Mouse (Mus musculus) cerebellum, adult 8-10 months (tissue): Measurements from ENCODE around the gene Ccdc97.
"Not testable (repeated sequence)": the region's sequence is repeated elsewhere in the genome, so short reads cannot be mapped to it uniquely, and the experiment has no call there.

ENCODE experiments used
- DNase-seq: peaks from one replicate; pipeline ENCODE4 v3.0.0; 2022

Gene Ccdc97

DNA sequence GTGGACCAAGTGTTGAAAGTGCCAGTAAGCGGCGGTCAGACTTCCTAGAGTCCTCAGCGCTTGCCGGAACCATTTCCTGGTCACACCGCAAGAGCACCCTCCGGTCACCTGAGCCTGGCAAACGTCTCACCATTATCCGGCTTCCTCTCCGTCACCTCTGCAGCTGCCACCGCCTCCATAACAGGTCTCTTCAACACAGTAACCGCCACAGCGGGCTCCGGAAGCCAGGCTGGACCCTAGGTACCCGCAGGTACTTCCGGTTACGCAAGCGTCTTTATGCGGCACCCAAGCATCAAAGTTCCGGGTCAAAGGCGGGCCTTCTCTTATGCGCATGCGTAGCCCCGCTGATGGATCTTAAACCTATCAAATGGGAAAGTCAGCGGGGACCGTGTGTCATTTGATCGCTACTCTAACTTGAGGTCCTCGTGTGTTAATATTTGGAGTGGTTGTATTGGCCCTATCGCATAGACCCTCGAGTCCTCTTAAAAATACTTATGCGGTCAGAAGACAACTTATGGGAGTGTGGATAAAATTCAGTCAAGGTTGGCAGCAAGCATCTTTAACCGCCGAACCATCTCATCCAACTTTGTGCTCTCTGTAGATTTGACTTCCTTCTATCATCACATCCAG lies at the start of gene Ccdc97:
Gene Ccdc97 (minus strand): TSS at position 301 of the 630 bp plus-strand sequence.
- peak; percentile 93 for DNase-seq

DNA sequence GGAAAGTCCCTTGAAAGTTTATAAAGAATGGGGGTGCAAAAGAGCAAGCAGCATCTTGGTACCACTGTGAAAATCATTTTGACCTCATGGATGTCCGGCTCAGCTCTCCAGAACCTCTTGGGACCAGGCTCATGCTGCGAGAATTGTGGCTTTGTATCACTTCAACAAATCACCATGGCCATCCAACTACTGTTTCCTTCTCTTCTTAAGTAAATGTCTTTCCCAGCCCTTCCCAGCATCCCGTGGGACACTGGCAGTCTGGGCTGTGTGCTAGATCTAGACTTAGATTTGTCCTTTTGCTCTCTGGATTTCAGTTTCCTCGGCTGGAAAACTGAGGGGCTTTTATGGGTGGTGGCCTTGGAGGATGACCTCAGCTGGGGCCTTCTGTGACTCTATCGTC lies 49.3 kb upstream of the Ccdc97 start:
- no peak for DNase-seq

DNA sequence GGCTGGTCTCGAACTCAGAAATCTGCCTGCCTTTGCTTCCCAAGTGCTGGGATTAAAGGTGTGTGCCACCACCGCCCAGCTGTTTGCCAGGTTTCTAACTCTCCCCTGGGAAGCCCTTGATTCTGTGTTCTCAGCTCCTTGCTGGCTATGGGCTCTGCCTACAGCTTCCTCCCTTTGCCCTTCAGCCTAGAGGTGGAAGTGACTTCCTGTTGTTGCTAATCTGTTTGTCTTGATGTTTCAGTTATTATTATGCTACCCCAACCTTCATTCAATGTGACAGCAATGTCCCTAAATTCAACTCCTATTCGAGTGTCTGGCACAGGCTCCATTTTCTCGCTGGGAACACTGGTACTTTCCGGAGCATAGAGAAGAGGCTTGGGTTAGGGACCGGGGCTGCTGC lies 47.2 kb upstream of the Ccdc97 start:
- no peak for DNase-seq

DNA sequence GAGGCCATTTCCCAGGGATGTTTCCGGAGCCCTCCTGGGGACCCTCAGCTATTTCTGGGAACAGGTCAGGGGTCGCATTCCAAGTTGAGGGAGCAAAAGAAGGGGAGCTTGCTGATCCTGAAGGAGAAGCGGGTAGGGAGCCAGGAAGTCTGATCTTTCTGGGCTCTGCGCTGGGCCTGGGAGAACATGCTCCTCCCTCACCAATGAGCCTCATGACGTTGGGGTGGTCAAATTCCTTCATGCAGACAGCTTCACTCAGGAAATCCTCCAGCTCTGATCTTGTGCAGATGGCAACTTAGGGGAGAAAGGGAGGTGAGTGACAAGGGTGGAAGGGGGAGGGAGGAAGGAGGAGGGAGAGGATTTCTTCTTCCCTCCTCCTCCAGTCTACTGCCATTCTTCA lies 45.3 kb upstream of the Ccdc97 start:
- no peak for DNase-seq

DNA sequence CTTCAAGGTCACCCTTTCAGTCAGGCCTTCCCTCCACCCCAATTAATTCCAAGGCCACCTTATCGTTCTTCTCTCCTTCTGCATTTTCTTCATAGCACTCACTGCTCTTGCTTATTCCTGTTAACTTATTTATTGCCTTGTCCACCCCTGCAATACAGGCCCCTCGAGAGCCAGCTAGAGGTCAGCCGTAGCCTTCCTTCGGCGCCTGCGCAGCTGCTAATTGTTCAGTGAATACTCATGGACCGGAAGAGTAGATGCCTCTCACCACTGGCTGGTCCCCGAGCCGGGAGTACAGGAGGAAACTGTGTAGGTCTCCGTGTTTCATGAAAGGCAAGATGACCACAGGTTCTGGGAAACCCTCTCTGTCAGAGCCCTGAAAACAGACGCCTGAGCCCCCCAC lies 44.8 kb upstream of the Ccdc97 start:
- no peak for DNase-seq

DNA sequence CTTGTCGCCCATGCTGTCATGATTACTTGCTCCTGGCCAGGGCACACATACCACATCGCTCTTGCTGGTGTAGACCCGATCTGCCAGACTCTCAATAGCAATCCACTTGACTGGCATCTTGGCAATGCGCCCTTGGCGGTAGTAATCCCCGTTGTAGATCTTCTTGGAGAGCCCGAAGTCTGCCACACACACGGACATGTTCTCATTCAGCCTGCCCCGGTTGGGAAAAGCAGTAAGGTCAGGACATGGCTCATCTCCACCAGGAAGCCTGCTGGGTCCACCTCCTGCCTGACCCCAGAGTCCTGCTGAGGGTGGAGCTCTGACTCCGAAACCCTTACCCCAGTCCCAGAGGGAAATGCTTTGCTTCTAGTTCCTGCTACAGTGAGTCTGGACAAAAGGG lies 42.5 kb upstream of the Ccdc97 start:
- DNase-seq = no peak

DNA sequence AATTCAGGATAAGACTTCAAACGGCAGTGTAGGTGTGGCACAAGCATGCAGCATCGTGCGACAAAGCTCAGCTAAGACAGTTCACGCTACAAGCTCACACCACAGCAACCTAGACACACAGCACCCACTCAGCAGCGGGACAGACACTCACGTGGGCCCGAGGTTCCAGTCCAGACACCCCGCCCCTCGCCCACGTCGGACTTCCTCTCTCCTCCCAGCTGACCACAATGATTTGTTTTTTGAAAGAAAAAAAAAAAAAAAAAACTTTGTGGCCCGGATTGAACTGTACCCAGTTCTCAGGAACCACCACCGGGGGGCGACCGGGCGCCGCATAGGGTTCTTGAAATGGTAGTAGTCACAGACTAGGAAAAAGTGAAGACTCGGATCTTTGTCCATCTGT lies 37.1 kb upstream of the Ccdc97 start:
- DNase-seq = peak; percentile 80

DNA sequence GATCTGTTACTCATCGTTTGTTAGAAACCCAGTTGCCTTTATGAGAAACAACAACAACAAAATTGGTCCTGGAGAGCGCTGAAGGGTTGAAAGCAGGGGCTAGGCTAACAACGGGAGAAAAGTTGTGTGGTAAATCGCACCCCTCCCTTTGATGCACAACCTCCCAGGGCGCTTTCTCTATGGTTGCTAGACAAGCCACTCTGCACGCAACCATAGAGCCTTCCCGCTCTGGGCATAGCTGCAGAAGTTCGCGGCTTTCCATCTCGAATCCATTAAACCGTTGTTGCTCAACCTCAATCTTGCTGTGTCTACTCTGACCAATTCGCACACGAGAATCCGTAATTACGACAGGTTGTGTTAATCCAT lies 36.6 kb upstream of the Ccdc97 start:
- no peak for DNase-seq

DNA sequence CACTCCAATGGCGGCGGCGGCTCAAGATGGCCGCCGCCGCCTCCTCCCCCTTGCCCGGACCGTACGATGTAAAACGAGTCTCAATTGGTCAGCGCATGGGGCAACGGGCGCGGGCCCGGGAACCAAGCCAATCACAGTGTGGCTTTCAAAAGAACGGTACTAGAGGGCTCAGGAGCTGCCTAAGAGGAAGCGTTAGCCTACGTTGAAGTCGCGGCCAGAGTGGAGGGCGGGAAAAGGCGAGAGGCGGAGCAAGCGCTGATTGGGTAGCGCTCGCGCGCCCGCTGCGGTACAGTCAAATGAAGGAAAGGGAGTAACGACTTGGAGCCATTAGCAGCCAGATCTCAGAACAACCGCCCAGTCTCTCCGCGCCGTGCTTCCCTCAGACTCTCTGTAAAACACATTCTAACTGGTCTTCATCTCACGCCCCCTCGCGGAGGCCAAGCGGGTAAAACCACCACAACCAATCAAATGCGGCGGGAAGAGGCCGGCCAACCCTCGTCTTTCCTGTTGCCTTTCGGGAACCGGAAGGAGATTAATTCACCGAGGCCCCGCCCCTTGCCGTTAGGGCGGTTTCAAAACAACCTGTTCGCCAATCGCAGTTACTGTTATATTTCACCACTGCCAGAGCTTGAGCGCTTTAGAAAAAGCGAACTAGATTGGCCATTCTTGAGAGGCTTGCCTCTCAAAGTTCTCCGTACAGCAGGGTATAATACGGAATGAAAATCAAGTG lies 36.0 kb upstream of the Ccdc97 start, which contains the start of gene Hnrnpul1:
Gene Hnrnpul1 (minus strand): TSS at position 20 of the 730 bp plus-strand sequence.
- DNase-seq = peak; percentile 100

DNA sequence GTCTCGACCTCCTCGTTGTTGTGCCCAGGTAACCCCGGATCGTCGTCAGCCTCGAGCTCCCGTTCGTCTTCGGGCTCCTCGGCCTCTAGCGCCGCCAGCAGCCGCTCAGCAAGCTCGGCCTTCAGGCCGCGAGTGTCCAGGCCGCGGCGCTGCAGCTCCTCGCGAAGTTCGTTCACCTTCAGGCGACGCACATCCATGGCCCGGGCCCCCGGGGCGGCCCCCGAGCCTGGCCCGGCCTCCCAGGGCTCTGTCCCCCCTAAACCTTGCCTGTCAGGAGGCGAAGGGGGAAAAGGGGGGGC lies 35.5 kb upstream of the Ccdc97 start:
- DNase-seq = no peak

DNA sequence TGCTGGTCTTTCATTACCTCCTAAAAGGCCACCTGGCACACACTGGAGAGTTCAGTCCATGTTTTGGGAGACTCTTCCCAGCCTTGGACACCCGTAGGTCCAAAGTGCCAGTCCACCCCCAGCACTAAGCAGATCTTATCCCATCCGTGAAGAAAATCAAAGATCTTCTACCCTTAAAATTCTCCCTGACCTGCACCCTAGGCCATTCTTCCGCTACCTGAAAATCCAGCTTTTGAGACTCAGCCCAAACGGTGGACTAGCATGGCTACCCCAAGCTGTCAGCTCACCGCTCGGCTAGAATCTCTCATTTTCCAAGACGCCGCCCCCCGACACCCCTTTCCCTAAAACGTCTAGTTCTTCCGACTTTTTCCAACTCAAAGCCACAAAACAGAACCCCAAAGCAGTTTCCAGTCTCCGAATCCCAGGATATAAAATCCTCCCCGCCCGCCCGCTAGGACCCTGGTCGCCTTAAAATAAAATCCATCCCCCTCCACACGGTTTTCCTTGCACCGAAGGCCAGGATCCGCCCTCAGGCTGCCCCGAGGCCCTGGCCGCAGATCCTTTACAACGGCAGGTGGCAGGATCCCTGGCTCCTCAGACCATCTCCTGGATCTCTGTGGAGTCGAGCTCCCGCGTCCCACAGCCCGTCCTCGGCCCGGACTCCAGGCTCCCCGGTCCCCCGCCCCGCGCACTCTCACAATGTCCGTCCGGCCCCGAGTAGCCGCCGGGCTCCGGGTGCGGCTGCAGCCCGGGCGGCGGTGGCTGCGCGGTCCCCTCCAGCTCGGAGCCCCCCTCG lies 35.0 kb upstream of the Ccdc97 start:
- DNase-seq = peak; percentile 22

DNA sequence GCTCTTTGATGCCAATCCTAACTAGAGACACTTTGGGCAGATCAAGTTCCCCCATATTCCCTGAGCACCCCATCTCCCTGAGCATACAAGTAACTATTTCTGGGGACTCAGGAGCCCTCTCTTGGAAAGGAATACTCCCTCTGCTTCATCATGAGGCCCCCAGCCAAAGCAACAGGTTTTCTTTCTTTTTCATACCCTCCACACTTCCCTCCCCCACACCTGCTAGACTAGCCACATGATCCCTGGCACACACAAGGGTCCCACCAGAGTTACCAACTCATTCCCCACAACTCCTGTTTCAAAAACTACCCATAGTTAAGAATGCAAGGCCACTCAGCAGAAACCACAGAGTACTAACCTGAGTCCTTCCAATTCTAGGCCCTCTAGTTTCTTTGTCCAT lies 34.2 kb upstream of the Ccdc97 start:
- no peak for DNase-seq

DNA sequence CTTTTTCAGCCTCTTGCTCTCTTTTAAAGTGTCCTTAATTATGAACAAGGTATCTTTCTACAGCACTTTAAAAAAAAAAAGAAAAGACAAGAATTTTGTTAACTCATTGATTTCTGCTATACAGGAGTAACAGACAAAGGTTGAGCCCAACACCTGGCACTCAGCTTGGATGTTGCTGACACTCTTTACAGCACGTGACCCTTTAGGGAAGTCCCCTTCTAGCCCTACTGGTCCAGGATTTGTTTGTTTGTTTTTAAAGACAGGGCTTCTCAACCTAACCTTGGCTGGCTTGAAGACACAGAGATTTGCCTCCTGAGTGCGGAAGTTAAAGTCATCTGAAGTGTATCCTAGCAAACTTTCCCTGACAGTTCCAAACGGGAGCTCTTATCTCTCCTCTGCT lies 28.0 kb upstream of the Ccdc97 start:
- DNase-seq = no peak

DNA sequence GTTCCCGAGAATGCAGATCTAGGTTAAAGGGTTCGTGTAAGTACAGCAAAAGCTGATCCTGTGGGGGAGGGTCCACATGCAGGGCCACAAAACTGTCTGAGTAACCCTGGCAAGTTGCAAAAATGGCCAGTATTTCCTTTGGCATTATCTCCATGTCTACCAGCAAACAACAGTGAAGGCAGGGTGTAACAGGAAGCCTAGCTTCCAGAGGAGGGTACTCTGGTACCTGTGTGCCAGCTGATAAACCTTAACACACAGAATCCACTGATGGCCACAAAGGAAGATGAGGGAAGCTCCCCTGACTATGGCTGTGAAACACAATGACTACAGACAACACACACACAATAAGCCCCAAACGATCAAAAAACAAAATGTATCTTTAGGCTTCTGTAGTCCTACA lies 19.4 kb upstream of the Ccdc97 start:
- DNase-seq = no peak

DNA sequence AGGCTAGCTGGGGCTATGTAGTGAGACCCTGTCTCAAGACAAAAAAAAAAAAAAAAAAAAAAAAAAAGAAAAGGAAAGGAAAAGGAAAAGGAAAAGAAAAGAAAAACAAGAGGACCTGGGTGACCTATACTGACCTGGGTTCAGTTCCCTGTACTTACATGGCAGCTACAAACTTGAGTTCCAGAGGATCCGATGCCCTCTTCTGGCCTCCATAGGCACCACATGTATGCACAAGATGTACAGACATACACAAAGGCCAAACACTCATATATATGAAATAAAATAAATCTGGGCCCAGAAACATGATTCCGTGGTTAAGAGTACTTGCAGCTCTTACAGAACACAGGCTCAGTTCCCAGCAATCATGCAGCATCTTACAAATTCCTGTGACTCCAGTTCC lies 18.0 kb upstream of the Ccdc97 start:
- DNase-seq = no peak

DNA sequence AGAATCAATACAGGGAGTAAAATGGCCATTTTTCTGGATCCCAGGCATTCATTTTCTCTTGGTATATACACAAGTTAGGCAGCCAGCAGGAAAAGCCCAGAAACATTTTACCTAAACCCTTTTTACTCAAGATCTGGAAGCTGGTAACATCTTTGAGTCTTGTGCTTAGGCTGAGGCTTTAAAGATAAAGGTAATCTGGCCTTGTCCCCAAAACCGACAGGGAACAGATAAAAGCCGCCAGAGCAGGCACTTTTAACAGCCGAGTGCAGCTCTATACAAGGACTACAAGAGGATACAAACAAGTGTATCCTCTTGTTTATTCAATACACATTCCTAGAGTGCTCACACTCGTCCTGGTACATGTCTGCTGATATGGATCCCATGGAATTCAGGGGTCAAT lies 16.1 kb upstream of the Ccdc97 start:
- DNase-seq = no peak

DNA sequence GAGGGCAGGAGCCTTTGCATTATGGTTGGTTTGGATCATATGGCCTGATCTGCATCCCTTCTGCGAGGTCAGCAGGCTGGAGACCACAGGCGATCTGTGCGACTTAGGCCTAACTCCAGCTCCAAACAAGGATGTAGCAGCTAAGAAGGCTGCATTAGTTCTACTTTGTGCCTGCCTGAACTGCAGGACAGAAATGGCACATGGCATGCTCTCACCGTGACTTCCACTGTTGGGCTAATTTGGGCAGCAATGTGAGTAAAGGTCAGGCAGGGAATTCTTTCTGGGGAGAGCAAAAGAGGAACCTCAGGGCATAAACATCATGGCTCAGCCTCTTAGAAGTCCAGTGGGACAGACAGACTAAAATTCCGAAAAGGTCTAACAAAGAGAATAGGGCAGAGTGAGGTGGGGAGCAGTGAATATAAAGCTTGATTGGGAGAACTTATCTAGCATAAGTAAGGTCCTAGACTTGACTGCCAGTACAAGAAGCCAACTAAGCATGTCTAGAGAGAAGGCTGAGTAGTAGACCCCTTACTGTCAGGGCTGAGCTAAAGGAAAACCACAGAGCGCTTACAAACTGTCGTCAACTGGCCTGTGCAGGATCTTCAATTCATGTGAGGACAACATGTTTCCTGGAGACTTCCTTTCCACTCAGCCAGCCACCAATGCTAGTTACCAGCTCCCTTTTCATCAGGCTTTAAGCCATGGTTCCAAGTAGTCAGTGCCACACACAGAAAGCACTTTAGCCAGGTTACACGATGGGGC lies 12.6 kb upstream of the Ccdc97 start:
- no peak for DNase-seq

DNA sequence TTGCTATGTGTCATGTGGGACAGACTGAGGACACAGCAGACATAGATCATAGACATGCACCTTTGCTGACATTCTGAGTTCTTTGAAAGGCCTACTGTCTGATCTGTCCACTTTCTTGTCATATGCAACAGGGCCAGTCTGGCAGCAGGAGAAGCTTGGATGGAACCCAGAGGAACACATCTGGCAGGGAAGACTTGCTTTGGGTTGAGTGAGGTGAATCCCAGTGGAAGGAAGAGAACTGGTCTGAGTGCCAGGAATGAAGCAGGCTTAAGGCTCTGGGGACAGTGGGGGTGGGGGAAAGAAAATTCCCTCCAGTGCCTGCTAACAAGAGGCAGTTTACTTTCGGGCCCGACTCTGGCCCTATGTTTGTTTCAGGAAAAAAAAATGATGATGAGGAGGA lies 11.0 kb upstream of the Ccdc97 start:
- no peak for DNase-seq

DNA sequence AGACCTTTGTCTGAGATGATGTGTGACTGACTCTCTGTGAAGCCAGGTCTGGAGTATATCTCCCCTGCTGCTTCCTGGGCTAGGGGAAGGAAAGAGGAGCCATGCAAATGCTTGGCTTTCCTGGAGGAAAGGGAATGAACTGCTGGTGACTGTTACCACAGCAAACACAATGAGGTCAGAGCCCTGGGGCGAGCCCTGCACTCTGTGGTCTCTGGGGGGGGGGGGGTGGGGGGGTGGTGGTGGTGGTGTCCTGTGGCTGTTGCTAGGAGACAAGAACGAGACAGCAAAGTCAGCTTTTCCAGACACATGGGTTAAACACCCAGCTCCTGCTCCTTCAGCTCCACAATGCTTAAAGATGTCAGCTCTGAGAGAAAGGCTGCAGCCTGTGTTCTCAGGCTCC lies 10.5 kb upstream of the Ccdc97 start:
- DNase-seq = no peak

DNA sequence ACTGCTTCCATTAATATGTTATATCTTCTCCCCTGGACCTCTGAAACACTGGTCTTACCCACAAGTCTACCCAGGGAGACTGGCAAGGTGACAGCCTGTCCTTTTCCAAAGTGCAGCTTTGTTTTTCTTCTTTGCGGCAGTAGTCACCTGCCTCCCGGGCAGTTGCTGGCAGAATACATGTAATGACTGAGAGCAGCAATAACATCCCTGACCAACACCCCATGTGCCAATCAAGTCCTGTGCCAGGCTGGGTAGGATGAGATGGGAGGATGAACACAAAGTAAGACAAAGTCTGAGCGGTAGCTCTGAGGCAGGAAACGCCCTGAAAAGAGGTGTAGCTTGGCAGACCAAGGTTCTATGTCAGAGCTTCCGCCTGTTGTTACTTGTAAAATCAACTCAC lies 8.9 kb upstream of the Ccdc97 start:
- DNase-seq = no peak

DNA sequence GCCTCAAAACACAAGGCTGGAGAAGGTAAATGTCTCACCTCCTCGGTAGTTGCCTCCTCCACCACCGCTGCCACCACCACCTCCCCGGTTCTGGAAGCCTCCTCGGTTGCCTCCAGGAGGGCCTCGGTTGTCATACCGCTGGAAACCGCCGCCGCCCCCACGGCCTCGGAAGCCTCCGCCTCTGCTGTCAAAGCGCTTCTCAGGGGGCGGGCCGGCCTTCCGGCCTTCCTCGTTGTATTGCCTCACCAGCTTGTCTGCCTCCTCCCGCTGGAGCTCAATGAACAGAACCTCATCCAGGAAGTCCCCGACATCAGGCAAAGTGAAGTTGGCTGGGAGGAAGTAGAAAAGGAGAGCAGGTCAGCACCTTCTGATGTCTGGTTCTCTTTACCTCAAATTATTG lies 7.0 kb upstream of the Ccdc97 start:
- DNase-seq = no peak

DNA sequence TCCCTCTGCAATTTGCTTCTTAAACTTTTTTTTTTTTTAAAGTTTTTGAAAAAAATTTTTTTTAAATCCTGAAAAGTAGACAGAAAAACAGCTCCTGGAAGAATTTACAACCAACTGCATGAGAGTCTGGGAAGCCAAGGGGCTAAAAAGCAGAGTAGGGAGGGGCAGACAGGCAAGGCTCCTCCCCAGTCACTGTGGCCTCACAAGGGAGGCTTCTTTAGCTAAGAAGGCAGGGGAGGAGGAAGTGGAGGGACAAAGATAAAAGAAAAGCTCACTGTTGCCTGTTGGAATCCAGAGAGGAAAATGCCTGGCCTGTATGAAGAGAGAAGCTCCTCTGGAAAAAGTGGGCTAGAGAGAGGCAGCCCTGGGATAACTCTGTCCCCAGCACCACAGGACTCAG lies 2.9 kb upstream of the Ccdc97 start:
- not testable (repeated sequence) for DNase-seq

DNA sequence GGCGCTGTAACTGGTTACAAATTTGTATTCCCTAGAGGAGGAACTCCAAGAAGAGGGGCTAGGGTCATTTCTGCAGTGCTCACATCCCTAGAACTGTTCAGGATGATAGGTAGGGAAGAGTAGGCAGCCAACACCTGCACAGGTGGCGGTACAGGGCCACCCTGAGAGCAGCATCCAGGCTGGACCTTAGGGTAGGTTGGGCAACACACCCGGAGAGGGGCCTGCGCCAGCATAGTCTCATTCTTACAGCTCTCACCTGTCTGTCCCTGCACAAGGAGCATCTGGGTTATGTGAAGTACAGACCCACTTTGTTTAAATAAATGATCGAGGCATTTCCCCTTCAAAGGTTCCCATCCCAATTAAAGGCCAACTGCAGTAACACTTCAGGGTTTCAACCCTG lies 1.9 kb upstream of the Ccdc97 start:
- no peak for DNase-seq
